Mouse (Mus musculus) adrenal gland, postnatal 25 days (tissue): ENCODE results near the gene Cenps. TPM values are rescaled to one million over a fixed set of nuclear protein-coding genes. Genes with fewer than 3 reads are reported as not detected.

ENCODE experiments used
- DNase-seq: peaks from one replicate; pipeline ENCODE4 v3.0.0; 2021; ENCODE audit warnings: mixed read lengths
- total RNA-seq: library from RNA; stranded (reverse); gene quantifications from 2 replicates; pipeline ENCODE4 v1.2.3, GENCODE M21; 2021

Gene Cenps
- total RNA-seq, 1 experiment from 2014 or later = 13.6 TPM

- no peak for DNase-seq
These were observed 20.1 kb upstream of the Cenps start for GRCm38 (mm10) chr4:149157415-149157973.

- no peak for DNase-seq
These were observed 18.3 kb upstream of the Cenps start for GRCm38 (mm10) chr4:149155711-149156110.

- no peak for DNase-seq
These were observed 17.4 kb upstream of the Cenps start for GRCm38 (mm10) chr4:149154859-149155258.

GRCm38 (mm10) chr4:149150721-149151120 lies 13.3 kb upstream of the Cenps start:
- DNase-seq = no peak

GRCm38 (mm10) chr4:149150256-149150655 lies 12.8 kb upstream of the Cenps start:
- DNase-seq = peak; percentile 35

GRCm38 (mm10) chr4:149149611-149150010 lies 12.2 kb upstream of the Cenps start:
- peak; percentile 72 for DNase-seq

GRCm38 (mm10) chr4:149149196-149149595 lies 11.8 kb upstream of the Cenps start:
- DNase-seq = no peak

- no peak for DNase-seq
These were observed 10.7 kb upstream of the Cenps start for GRCm38 (mm10) chr4:149148084-149148483.

GRCm38 (mm10) chr4:149147528-149147927 lies 10.1 kb upstream of the Cenps start:
- no peak for DNase-seq

- DNase-seq = no peak
These were observed 7.7 kb upstream of the Cenps start for GRCm38 (mm10) chr4:149145151-149145550.

GRCm38 (mm10) chr4:149144459-149144858 lies 7.0 kb upstream of the Cenps start:
- DNase-seq = peak; percentile 68

- no peak for DNase-seq
These were observed 6.2 kb upstream of the Cenps start for GRCm38 (mm10) chr4:149143594-149143993.

GRCm38 (mm10) chr4:149138515-149138914 lies 1.1 kb upstream of the Cenps start:
- DNase-seq = no peak

- DNase-seq = no peak
These were observed 1.1 kb downstream of the Cenps start for GRCm38 (mm10) chr4:149136116-149136850.

- no peak for DNase-seq
These were observed 4.0 kb downstream of the Cenps start for GRCm38 (mm10) chr4:149133395-149133794.

GRCm38 (mm10) chr4:149131789-149132565 lies 5.5 kb downstream of the Cenps start:
- no peak for DNase-seq

- no peak for DNase-seq
These were observed 6.2 kb downstream of the Cenps start for GRCm38 (mm10) chr4:149131021-149131752.

GRCm38 (mm10) chr4:149128467-149128866 lies 9.0 kb downstream of the Cenps start:
- no peak for DNase-seq

- no peak for DNase-seq
These were observed 10.8 kb downstream of the Cenps start, which contains the start of gene Cort for GRCm38 (mm10) chr4:149126663-149127062. Gene Cort, minus strand, starts transcription at chr4:149126763.

- DNase-seq = no peak
These were observed 11.3 kb downstream of the Cenps start for GRCm38 (mm10) chr4:149126115-149126509.

- no peak for DNase-seq
These were observed 11.9 kb downstream of the Cenps start for GRCm38 (mm10) chr4:149125341-149126114.

GRCm38 (mm10) chr4:149123432-149123831 lies 14.0 kb downstream of the Cenps start:
- no peak for DNase-seq
